Mouse (Mus musculus): ENCODE results near the gene Psmb9. TPM values are rescaled to one million over a fixed set of nuclear protein-coding genes. Genes with fewer than 3 reads are reported as not detected.
"Not testable (repeated sequence)": the region's sequence is repeated elsewhere in the genome, so short reads cannot be mapped to it uniquely, and the experiment has no call there.

The Psmb9 gene
- polyA plus RNA-seq (2015; fragmentation: Nextera tagmentation; extraction: Ambion mirVana), result 0.73 and 1.5 TPM in 2 replicates

GRCm38 (mm10) chr17:34187261-34187916, at the start of gene Psmb9, which contains the start of gene Tap1:
TSS of gene Psmb9 (minus strand) at chr17:34187764.
TSS of gene Tap1 (plus strand) at chr17:34187553.
- Histone ChIP-seq H3K36me3 (no peaks in the 10 kb centered on the region), H3K9me3 (no peaks in the 10 kb centered on the region), H3K9ac (replicated peaks) (peak within 1 kb of the TSS; percentile 59), H3K27me3 (peaks cover 91% of the 10 kb centered on the region), H3K4me1 (replicated peaks) (peaks cover 17% of the 10 kb centered on the region), H3K27ac (no peak within 1 kb of the TSS), H3K4me3 (replicated peaks) (peak within 1 kb of the TSS; percentile 36), H3K4me2 (replicated peaks) (peak within 1 kb of the TSS; percentile 71)
- ATAC-seq, result peak; percentile 91
- WGBS, result under 1% methylated on average over 46 of the region's 46 CpGs

GRCm38 (mm10) chr17:34236691-34237090, 49.1 kb upstream of the Psmb9 start:
- no peaks in the 10 kb centered on the region for H3K9me3 ChIP-seq

GRCm38 (mm10) chr17:34234926-34235325, 47.4 kb upstream of the Psmb9 start:
- ATAC-seq, result peak; percentile 40; the same call in 1 of the 2 replicates
- H3K4me2 ChIP-seq (replicated peaks), result no peak overlapping the region
- no peaks in the 10 kb centered on the region for H3K36me3 ChIP-seq
- 44% methylated on average over 9 of the region's 9 CpGs for WGBS
- H3K9me3 ChIP-seq, result no peaks in the 10 kb centered on the region
- H3K27ac ChIP-seq, result no peak overlapping the region
- no peak overlapping the region for H3K9ac ChIP-seq (replicated peaks)
- H3K27me3 ChIP-seq, result no peaks in the 10 kb centered on the region
- H3K4me3 ChIP-seq (replicated peaks), result no peak overlapping the region
- no peaks in the 10 kb centered on the region for H3K4me1 ChIP-seq (replicated peaks)

More at GRCm38 (mm10) chr17:34236691-34237090, 49.1 kb upstream of the Psmb9 start:
- ATAC-seq, result no peak
- Histone ChIP-seq H3K36me3 (no peaks in the 10 kb centered on the region), H3K27me3 (no peaks in the 10 kb centered on the region), H3K4me3 (replicated peaks) (no peak overlapping the region), H3K4me2 (replicated peaks) (no peak overlapping the region), H3K27ac (no peak overlapping the region), H3K4me1 (replicated peaks) (no peaks in the 10 kb centered on the region), H3K9ac (replicated peaks) (no peak overlapping the region)
- 88% methylated on average over 5 of the region's 5 CpGs for WGBS

GRCm38 (mm10) chr17:34232021-34232420, 44.5 kb upstream of the Psmb9 start:
- 89% methylated on average over 7 of the region's 7 CpGs for WGBS
- ATAC-seq, result not testable (repeated sequence)

DNA sequence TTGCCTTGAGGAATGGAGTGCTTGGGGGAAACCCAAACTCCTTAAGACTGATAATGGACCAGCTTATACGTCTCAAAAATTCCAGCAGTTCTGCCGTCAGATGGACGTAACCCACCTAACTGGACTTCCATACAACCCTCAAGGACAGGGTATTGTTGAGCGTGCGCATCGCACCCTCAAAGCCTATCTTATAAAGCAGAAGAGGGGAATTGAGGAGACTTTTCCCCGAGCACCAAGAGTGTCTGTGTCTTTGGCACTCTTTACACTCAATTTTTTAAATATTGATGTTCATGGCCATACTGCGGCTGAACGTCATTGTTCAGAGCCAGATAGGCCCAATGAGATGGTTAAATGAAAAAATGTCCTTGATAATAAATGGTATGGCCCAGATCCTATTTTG, 43.4 kb upstream of the Psmb9 start:
- not testable (repeated sequence) for H3K4me3 ChIP-seq (replicated peaks); H3K4me2 ChIP-seq (replicated peaks); H3K27ac ChIP-seq; H3K4me1 ChIP-seq (replicated peaks); H3K36me3 ChIP-seq; H3K27me3 ChIP-seq; H3K9me3 ChIP-seq; H3K9ac ChIP-seq (replicated peaks); ATAC-seq
- 95% methylated on average over 9 of the region's 9 CpGs for WGBS

More at GRCm38 (mm10) chr17:34232021-34232420, 44.5 kb upstream of the Psmb9 start:
- not testable (repeated sequence) for H3K36me3 ChIP-seq; H3K27ac ChIP-seq; H3K4me2 ChIP-seq (replicated peaks); H3K9ac ChIP-seq (replicated peaks); H3K27me3 ChIP-seq; H3K4me1 ChIP-seq (replicated peaks); H3K4me3 ChIP-seq (replicated peaks); H3K9me3 ChIP-seq

GRCm38 (mm10) chr17:34225911-34226310, 38.3 kb upstream of the Psmb9 start:
- H3K27ac ChIP-seq; H3K4me3 ChIP-seq (replicated peaks); H3K27me3 ChIP-seq; ATAC-seq; H3K9ac ChIP-seq (replicated peaks); H3K4me2 ChIP-seq (replicated peaks); H3K4me1 ChIP-seq (replicated peaks); H3K9me3 ChIP-seq; H3K36me3 ChIP-seq: not testable (repeated sequence)
- WGBS, result 97% methylated on average over 16 of the region's 23 CpGs

- Histone ChIP-seq H3K27me3 (no peaks in the 10 kb centered on the region), H3K36me3 (no peaks in the 10 kb centered on the region), H3K4me2 (replicated peaks) (no peak overlapping the region), H3K4me3 (replicated peaks) (no peak overlapping the region), H3K9ac (replicated peaks) (no peak overlapping the region), H3K9me3 (peaks cover 4% of the 10 kb centered on the region; the same call in 1 of the 2 replicates), H3K4me1 (replicated peaks) (no peaks in the 10 kb centered on the region), H3K27ac (no peak overlapping the region)
- 95% methylated on average over 8 of the region's 8 CpGs for WGBS
- ATAC-seq, result no peak
These were observed 37.9 kb upstream of the Psmb9 start for GRCm38 (mm10) chr17:34225426-34225825.

- Histone ChIP-seq H3K9ac (replicated peaks) (no peak overlapping the region), H3K27me3 (no peaks in the 10 kb centered on the region), H3K9me3 (peaks cover 4% of the 10 kb centered on the region; the same call in 1 of the 2 replicates), H3K4me1 (replicated peaks) (no peaks in the 10 kb centered on the region), H3K4me3 (replicated peaks) (no peak overlapping the region), H3K4me2 (replicated peaks) (no peak overlapping the region), H3K27ac (no peak overlapping the region), H3K36me3 (no peaks in the 10 kb centered on the region)
- no peak for ATAC-seq
- 97% methylated on average over 3 of the region's 3 CpGs for WGBS
These were observed 37.3 kb upstream of the Psmb9 start for GRCm38 (mm10) chr17:34224816-34225215.

- H3K9ac ChIP-seq (replicated peaks); H3K4me2 ChIP-seq (replicated peaks); ATAC-seq; H3K27ac ChIP-seq; H3K36me3 ChIP-seq; H3K4me1 ChIP-seq (replicated peaks); H3K4me3 ChIP-seq (replicated peaks); H3K9me3 ChIP-seq; H3K27me3 ChIP-seq: not testable (repeated sequence)
- 91% methylated on average over 7 of the region's 16 CpGs for WGBS
These were observed 32.8 kb upstream of the Psmb9 start for GRCm38 (mm10) chr17:34220401-34220800.

DNA sequence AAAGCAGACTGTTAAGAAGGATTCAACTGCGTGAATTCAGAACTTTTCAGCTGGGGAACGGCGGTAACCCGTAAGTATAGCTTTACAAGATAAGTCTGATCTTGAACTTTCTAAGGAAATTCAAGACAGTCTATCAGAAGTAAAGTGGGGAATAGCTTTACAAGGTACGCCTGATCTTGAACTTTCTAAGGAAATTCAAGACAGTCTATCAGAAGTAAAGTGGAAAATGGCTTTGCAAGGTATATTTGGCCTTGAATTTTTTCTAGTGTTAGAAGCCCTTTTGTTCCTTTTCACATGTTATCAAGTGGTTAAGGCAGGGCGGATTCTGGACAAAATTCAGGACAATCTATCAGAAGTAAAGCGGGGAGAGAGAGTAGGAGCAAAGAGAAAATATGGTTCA, 32.2 kb upstream of the Psmb9 start:
- not testable (repeated sequence) for H3K4me1 ChIP-seq (replicated peaks); H3K9me3 ChIP-seq; H3K4me3 ChIP-seq (replicated peaks); ATAC-seq; H3K27me3 ChIP-seq; H3K9ac ChIP-seq (replicated peaks); H3K4me2 ChIP-seq (replicated peaks); H3K27ac ChIP-seq; H3K36me3 ChIP-seq
- WGBS, result 92% methylated on average over 4 of the region's 7 CpGs

GRCm38 (mm10) chr17:34219096-34219495, 31.5 kb upstream of the Psmb9 start:
- WGBS, result 90% methylated on average over 9 of the region's 11 CpGs
- H3K9me3 ChIP-seq; H3K9ac ChIP-seq (replicated peaks); ATAC-seq; H3K4me3 ChIP-seq (replicated peaks); H3K4me2 ChIP-seq (replicated peaks); H3K36me3 ChIP-seq; H3K4me1 ChIP-seq (replicated peaks); H3K27ac ChIP-seq: not testable (repeated sequence)
- H3K27me3 ChIP-seq, result peaks cover 15% of the 10 kb centered on the region

- Histone ChIP-seq H3K27me3 (peaks cover 20% of the 10 kb centered on the region), H3K4me2 (replicated peaks) (no peak overlapping the region), H3K4me1 (replicated peaks) (no peaks in the 10 kb centered on the region), H3K4me3 (replicated peaks) (no peak overlapping the region), H3K9ac (replicated peaks) (no peak overlapping the region), H3K36me3 (no peaks in the 10 kb centered on the region), H3K9me3 (no peaks in the 10 kb centered on the region), H3K27ac (no peak overlapping the region)
- no peak for ATAC-seq
- 89% methylated on average over 11 of the region's 11 CpGs for WGBS
These were observed 31.1 kb upstream of the Psmb9 start for GRCm38 (mm10) chr17:34218675-34219074.

- Histone ChIP-seq H3K27me3 (peaks cover 26% of the 10 kb centered on the region), H3K4me1 (replicated peaks) (no peaks in the 10 kb centered on the region), H3K9me3 (no peaks in the 10 kb centered on the region), H3K9ac (replicated peaks) (no peak overlapping the region), H3K4me3 (replicated peaks) (no peak overlapping the region), H3K36me3 (no peaks in the 10 kb centered on the region), H3K27ac (no peak overlapping the region), H3K4me2 (replicated peaks) (no peak overlapping the region)
- ATAC-seq, result no peak
- WGBS, result 89% methylated on average over 5 of the region's 5 CpGs
These were observed 30.4 kb upstream of the Psmb9 start for GRCm38 (mm10) chr17:34217986-34218385.

All from midbrain, embryonic 13.5 days (tissue).